Mouse (Mus musculus) gastrocnemius, postnatal 4 days (tissue): ENCODE measurements at regions not wholly inside any gene's neighbourhood (a gene's known extent, or its start where the extent isn't known, plus 50 kb on each side); places are given as distances from the start of the nearest gene placed in this dataset.

Source experiments
- DNase-seq, 2 experiments: peaks; one replicate each; pipeline ENCODE4 v3.0.0; 2021 to 2022; ENCODE audit warnings: low spot score in 2 of 2, mixed read lengths in 2 of 2

DNA sequence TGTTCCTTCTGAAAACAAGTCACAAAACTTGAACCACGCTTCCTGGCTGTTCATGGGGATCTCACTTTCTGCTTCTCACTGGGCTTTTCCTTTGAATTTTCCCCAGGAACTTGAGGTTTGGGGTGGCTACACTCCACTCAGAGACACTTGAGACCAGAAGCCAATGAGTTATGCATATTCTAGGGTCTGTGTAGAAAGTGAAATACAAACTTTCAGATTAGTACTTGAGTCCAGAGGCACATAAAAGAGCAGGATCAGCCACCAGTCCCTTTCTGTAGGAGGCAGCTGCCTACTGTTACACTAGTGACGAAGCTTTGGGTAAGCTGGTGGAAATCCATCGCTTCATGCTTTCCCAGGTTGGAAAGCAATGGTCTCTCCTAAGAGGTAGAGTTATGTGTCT, 60.4 kb upstream of the Serpine2 start:
- no peak for DNase-seq

DNA sequence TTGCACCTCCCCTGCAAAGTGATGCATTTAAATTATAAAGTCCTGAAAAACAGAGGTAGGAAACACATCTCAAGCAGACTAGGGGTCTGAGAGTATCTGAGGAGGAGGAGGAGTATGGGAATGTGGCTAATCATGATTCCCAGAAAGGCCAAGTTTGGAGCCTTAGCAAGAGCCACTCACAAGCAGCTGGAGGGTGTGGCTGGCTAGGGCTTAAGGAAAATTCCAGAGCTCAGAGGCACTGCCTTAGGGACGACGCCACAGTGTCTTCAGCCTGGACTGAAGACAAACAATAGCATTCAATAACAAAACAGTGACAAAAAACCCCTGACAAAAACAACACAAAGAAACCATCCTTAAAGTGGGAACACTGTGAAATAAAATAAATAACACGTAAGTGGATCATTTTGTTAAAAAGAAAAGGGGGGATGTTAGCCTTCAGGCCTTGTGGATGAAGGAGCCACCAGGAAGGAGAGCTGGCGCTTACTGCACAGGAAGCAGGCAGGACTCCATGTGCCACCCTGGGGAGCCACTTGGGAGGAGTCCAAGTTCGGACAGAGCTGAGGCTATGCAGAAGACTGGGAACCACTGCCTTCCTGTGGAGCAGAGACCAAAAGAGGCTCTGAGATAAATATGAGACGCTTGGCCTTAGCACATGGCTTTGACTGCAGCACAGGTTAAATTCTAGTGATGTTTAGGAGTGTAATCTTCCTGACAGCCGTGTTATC, 56.6 kb upstream of the Serpine2 start:
- DNase-seq = peak in 1 of 2 experiments; percentile 36
